Mouse (Mus musculus) neural tube, embryonic 14.5 days (tissue): Measurements from ENCODE around the gene Cep295nl. TPM values are rescaled to one million over a fixed set of nuclear protein-coding genes. Genes with fewer than 3 reads are reported as not detected.

Experiments
- ATAC-seq: fragments of 200-750 bp; cut with Nextera tagmentation; 2 replicates; pipeline ENCODE4 v1.8.0; 2017; ENCODE audit warnings: low read depth, mild to moderate bottlenecking, moderate TSS enrichment, moderate library complexity
- H3K27ac ChIP-seq: fragments of 300-500 bp; sonication (generic); 2 replicates; pipeline ENCODE4 v1.5.1; 2014; ENCODE audit warnings: low read depth, mild to moderate bottlenecking, control low read depth, low read length, moderate library complexity, mixed read lengths
- H3K27me3 ChIP-seq: fragments of 300-500 bp; sonication (generic); 2 replicates; pipeline ENCODE4 v1.6.1; 2014; ENCODE audit warnings: low read length; ENCODE audit not compliant: control insufficient read depth, insufficient read depth
- H3K36me3 ChIP-seq: fragments of 300-500 bp; sonication (generic); 2 replicates; pipeline ENCODE4 v1.6.1; 2014; ENCODE audit warnings: low read length, mixed read lengths; ENCODE audit not compliant: control insufficient read depth, insufficient read depth
- H3K4me1 ChIP-seq: fragments of 300-500 bp; sonication (generic); 2 replicates; pipeline ENCODE4 v1.6.1; 2014; ENCODE audit warnings: low read length; ENCODE audit not compliant: control insufficient read depth, insufficient read depth
- H3K4me2 ChIP-seq: fragments of 300-500 bp; sonication (generic); 2 replicates; pipeline ENCODE4 v1.6.1; 2014; ENCODE audit warnings: mild to moderate bottlenecking, low read depth, low read length, control low read depth
- H3K4me3 ChIP-seq: fragments of 300-500 bp; sonication (generic); 2 replicates; pipeline ENCODE4 v1.5.1; 2014; ENCODE audit warnings: low read depth, low read length, control low read depth, mixed read lengths
- H3K9ac ChIP-seq: fragments of 300-500 bp; sonication (generic); replicated peaks from 2 replicates; pipeline ENCODE4 v1.6.1; 2014; ENCODE audit warnings: low read depth, mild to moderate bottlenecking, control low read depth, low read length, mixed read lengths
- H3K9me3 ChIP-seq: fragments of 300-500 bp; sonication (generic); 2 replicates; pipeline ENCODE4 v1.6.1; 2016; ENCODE audit warnings: low read length; ENCODE audit not compliant: control insufficient read depth
- WGBS: fragments of 180-500 bp; shearing (Covaris S2); extraction: QIAGEN DNeasy Blood & Tissue Kit; methylation state at CpG from one replicate; pipeline ENCODE4 v1.1.7; 2014; 5-methylcytosine and 5-hydroxymethylcytosine counted together
- polyA plus RNA-seq: library from polyadenylated mRNA; unstranded; fragments of >200 nt; fragmentation: Nextera tagmentation; extraction: Ambion mirVana; gene quantifications from 2 replicates; pipeline ENCODE4 v1.2.1, GENCODE M21; 2014

The Cep295nl gene
- polyA plus RNA-seq, 1 experiment from 2014 or later: 0.31 TPM

DNA sequence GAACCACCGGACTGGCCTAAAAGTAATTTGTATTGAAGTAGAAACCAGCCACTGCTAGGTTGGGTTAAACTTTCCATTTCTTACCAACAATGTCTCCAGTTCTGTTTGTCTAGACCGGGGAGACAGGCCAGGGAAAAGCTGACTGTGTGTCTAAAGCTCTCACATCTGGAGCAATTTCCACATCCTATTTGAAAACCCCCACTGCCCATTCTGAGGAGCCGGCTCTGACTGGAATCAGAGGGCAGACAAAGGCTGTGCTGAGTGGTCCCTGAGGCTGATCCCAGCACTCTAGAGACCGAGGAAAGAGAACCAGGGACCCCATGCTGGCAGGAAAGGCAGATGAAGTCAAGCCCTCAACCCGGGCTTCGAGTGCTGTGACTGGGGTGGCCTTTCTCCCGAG is 30.3 kb upstream of the Cep295nl start:
- Histone ChIP-seq H3K4me1 (0 out of 2 replicates have a peak, but pooled peaks cover 3% of the 10 kb centered on the region), H3K9me3 (no peaks in the 10 kb centered on the region), H3K27ac (no peak overlapping the region), H3K27me3 (no peaks in the 10 kb centered on the region), H3K4me3 (no peak overlapping the region), H3K9ac (no peak overlapping the region), H3K36me3 (no peaks in the 10 kb centered on the region), H3K4me2 (no peak overlapping the region)
- ATAC-seq: no peak
- WGBS: 59% methylated on average over 7 of the region's 7 CpGs

DNA sequence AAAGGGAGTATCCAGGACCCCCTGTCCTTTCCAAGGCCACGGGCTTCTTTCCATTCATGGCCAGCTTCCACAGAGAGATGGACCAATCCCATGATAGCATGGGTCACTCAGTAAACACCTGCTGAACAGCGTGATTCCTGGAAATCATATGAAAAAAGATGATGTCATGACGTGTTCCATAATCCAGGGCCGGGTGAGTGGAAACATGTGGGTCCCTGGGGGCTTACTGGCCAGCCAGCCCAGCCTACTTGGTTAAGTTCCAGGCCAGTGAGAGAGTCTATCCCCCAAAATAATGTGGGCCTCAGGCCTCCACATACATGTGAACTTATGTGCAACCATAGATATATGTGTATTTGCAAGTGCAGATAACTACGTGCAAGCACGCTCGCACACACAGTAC is 29.6 kb upstream of the Cep295nl start:
- Histone ChIP-seq H3K27ac (no peak overlapping the region), H3K36me3 (no peaks in the 10 kb centered on the region), H3K4me2 (no peak overlapping the region), H3K9me3 (no peaks in the 10 kb centered on the region), H3K9ac (no peak overlapping the region), H3K27me3 (no peaks in the 10 kb centered on the region), H3K4me3 (no peak overlapping the region), H3K4me1 (0 out of 2 replicates have a peak, but pooled peaks cover 3% of the 10 kb centered on the region)
- 85% methylated on average over 7 of the region's 7 CpGs for WGBS
- ATAC-seq: no peak

DNA sequence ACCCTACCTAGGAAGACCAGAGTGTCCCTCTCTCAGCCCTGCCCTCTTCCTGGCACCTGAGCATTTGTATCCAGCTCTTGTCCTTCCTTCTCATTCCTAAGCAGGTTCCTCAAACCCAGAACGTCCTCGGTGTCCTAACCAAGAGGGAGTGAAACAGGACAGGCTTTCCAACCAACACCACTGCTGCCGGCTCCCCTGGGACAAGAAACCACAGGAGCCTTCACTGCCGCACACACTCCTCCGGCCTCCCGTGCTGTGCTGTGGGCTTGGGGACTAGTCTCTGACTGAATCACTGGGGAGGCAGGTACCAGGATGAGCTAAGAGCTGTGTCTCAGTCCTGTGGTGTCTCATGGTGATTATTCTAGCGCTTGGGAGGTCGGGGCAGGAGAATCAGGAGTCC is 27.4 kb upstream of the Cep295nl start:
- no peak overlapping the region for H3K9ac ChIP-seq
- H3K4me2 ChIP-seq: no peak overlapping the region
- no peaks in the 10 kb centered on the region for H3K27me3 ChIP-seq
- no peaks in the 10 kb centered on the region for H3K4me1 ChIP-seq
- H3K36me3 ChIP-seq: no peaks in the 10 kb centered on the region
- H3K4me3 ChIP-seq: no peak overlapping the region
- no peak overlapping the region for H3K27ac ChIP-seq
- 72% methylated on average over 8 of the region's 8 CpGs for WGBS
- ATAC-seq: no peak
- H3K9me3 ChIP-seq: no peaks in the 10 kb centered on the region

DNA sequence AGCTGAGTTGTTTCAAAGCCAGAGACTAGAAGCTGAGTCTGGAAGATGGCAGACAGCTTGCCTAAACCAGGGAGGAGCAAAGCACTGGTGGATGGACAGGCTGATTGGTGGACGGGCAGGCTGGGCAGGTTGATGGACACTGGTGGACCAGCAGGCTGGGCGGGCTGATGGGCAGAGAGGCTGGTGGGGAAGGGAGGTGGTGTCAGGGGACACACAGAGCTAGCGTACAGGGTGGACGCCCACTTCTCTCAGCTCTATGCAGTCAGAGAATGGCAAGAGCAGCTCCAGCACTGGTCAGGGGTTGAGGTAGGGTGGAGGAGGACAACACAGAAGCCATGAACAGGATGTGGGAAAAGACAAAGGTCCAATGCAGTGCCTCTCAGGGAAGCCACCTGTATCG is 27.0 kb upstream of the Cep295nl start:
- Histone ChIP-seq H3K4me2 (no peak overlapping the region), H3K36me3 (no peaks in the 10 kb centered on the region), H3K27me3 (no peaks in the 10 kb centered on the region), H3K27ac (no peak overlapping the region), H3K4me3 (no peak overlapping the region), H3K4me1 (no peaks in the 10 kb centered on the region), H3K9ac (no peak overlapping the region), H3K9me3 (no peaks in the 10 kb centered on the region)
- ATAC-seq: no peak
- 90% methylated on average over 5 of the region's 5 CpGs for WGBS

DNA sequence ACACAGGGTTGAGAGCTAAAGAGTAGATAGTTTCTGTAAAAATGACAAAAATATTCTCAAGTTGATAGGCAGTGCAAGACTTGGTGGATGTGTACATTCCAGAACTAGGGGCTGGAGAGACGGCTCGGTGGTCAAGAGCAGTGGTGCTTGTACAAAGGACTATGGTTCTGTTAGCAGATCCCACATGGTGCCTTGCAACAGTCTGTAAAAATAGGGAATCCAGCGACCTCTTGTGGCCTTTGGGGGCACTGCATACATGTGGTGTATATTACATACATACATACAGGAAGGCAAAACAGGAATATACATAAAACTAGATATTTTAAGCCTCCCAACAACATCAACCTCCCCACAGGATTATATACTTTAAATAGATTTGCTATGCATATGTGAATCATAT is 26.0 kb upstream of the Cep295nl start:
- Histone ChIP-seq H3K4me1 (no peaks in the 10 kb centered on the region), H3K4me2 (no peak overlapping the region), H3K9me3 (no peaks in the 10 kb centered on the region), H3K4me3 (no peak overlapping the region), H3K27me3 (no peaks in the 10 kb centered on the region), H3K36me3 (no peaks in the 10 kb centered on the region), H3K9ac (no peak overlapping the region), H3K27ac (no peak overlapping the region)
- ATAC-seq: no peak
- 62% methylated on average over 3 of the region's 3 CpGs for WGBS

DNA sequence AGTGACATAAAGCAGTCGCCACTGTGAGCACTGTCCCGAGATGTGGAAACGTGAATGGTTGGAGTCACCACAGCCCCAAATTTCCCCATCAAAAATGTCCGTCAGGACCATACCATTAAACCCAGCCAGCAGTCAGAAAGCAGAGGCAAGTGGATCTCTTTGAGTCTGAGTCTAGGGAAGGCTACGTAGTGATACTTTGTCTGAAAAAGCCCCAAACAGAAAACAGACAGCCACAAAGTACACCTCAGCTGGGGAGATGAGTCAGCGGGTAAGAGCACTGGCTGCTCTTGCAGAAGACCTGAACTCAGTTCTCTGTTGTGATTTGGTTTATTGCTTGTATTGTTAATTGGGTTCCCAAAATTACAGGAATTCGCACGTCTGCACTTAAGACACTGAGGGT is 24.3 kb upstream of the Cep295nl start:
- H3K4me1 ChIP-seq: 0 out of 2 replicates have a peak, but pooled peaks cover 2% of the 10 kb centered on the region
- no peaks in the 10 kb centered on the region for H3K36me3 ChIP-seq
- ATAC-seq: no peak
- H3K27me3 ChIP-seq: no peaks in the 10 kb centered on the region
- no peaks in the 10 kb centered on the region for H3K9me3 ChIP-seq
- H3K4me2 ChIP-seq: no peak overlapping the region
- WGBS: 77% methylated on average over 8 of the region's 8 CpGs
- H3K4me3 ChIP-seq: no peak overlapping the region
- no peak overlapping the region for H3K27ac ChIP-seq
- no peak overlapping the region for H3K9ac ChIP-seq

DNA sequence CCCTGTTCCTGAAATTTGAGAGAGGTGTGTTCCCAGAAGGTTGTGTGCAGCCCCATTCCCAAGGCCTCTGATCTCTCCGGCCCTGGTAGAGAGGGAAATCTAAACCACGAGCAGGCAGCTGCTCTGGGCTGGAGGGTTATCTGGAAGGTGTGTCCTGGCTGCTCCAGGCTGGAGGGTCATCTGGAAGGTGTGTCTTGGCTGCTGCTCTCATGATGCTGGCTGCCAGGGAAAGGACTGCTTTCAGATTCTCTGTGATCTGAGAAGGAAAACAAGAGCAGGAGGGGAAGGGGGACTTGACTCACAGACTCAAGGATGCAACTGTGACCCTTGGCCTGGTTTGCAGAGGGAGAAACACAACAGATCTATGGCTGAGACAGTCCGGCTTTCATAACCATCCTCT is 23.8 kb upstream of the Cep295nl start:
- H3K4me3 ChIP-seq: no peak overlapping the region
- no peaks in the 10 kb centered on the region for H3K36me3 ChIP-seq
- H3K9me3 ChIP-seq: no peaks in the 10 kb centered on the region
- 0 out of 2 replicates have a peak, but pooled peaks cover 2% of the 10 kb centered on the region for H3K4me1 ChIP-seq
- ATAC-seq: no peak
- H3K9ac ChIP-seq: no peak overlapping the region
- 77% methylated on average over 3 of the region's 3 CpGs for WGBS
- H3K4me2 ChIP-seq: no peak overlapping the region
- no peak overlapping the region for H3K27ac ChIP-seq
- no peaks in the 10 kb centered on the region for H3K27me3 ChIP-seq

DNA sequence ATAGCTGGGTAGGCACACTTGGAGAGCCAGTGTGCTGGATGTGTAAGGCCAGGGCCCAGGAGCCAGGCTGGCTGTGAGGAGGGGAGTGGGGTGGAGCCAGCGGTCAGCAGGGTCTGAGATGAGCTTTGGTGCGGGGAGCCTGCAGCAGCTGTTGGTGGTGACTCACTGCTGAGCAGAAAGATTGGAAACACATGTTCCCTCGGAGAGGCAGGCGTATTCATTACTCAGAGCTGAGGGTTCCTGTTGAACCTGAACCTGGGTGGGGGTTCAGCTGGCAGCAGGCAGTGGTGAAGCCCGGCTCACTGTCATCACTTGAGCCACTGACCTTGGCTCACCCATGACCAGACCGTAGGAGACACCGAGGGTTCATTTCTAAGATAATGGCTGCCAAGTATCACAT is 22.9 kb upstream of the Cep295nl start:
- ATAC-seq: no peak

DNA sequence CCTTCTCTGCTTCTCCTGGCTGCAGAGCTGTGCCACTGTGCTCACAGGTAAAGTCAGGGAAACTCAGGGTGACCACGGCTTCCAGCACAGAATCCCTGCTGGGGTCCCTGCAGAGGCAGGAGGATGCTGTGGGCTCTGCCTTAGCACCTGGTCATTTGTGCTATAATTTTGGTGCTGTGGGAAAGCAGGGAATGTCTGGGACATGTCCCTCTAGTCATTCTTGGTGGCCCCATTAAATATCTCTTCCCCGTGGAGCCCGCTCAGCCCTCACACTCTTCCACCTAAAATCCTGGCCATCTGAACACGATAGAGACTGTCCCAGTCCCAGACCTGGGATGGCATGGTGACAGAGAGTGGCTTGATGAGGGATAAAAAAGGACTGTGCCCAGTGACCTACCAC is 21.7 kb upstream of the Cep295nl start:
- 86% methylated on average over 4 of the region's 4 CpGs for WGBS
- no peaks in the 10 kb centered on the region for H3K27me3 ChIP-seq
- no peak overlapping the region for H3K4me2 ChIP-seq
- H3K4me1 ChIP-seq: 0 out of 2 replicates have a peak, but pooled peaks cover 2% of the 10 kb centered on the region
- H3K27ac ChIP-seq: no peak overlapping the region
- H3K9ac ChIP-seq: no peak overlapping the region
- H3K36me3 ChIP-seq: no peaks in the 10 kb centered on the region
- no peak for ATAC-seq
- no peaks in the 10 kb centered on the region for H3K9me3 ChIP-seq
- H3K4me3 ChIP-seq: no peak overlapping the region

More for the DNA sequence above, 22.9 kb upstream of the Cep295nl start:
- 0 out of 2 replicates have a peak, but pooled peaks cover 2% of the 10 kb centered on the region for H3K4me1 ChIP-seq
- H3K27ac ChIP-seq: no peak overlapping the region
- H3K9ac ChIP-seq: no peak overlapping the region
- no peak overlapping the region for H3K4me3 ChIP-seq
- no peaks in the 10 kb centered on the region for H3K9me3 ChIP-seq
- H3K36me3 ChIP-seq: no peaks in the 10 kb centered on the region
- no peaks in the 10 kb centered on the region for H3K27me3 ChIP-seq
- WGBS: 75% methylated on average over 7 of the region's 7 CpGs
- no peak overlapping the region for H3K4me2 ChIP-seq
